Mouse (Mus musculus) right cerebral cortex, adult 2 months (tissue): ENCODE measurements around the gene Ttc1.

Experiments
- DNase-seq, 2 experiments: peaks; one replicate each; pipeline ENCODE4 v3.0.0; 2021 to 2022; ENCODE audit warnings: low spot score in 2 of 2

Gene Ttc1

DNA sequence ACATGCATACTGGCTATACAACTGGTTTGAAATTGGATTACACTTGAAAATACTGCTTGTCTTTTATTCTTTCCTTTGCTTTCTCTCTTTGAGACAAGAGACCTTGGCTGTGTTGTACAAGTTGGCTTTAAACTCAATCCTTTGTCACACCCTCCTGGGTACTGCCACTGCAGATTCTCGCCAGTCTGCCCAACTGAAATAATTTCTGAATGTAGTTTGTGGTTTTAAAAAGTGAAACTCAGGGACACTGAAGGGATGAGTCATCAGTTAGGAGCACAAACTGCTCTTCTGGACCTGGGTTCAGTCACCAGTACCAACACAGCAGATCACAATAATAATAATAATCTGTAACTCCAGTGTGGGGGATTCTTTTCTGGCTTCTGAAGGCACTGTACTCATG is 44.3 kb downstream of the Ttc1 start:
- DNase-seq = no peak

DNA sequence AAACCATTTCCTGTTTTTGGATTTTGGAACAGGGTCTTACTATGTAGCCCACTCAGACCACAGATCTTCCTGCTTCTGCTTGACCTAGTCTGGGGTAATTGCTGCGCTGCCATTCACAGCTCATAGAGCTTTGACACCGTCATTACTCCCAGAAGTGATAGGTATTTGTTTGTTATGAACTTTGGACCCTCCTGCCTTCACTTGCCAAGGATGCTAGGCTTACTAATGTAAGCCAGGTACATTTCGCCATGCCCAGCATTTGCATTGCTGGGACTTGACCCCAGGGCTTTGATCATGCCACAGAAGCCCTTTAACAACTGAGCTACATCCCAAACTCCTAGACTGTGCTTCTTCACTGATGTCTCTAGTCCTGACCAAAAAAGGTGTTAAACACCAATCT is 47.5 kb downstream of the Ttc1 start:
- DNase-seq = no peak

DNA sequence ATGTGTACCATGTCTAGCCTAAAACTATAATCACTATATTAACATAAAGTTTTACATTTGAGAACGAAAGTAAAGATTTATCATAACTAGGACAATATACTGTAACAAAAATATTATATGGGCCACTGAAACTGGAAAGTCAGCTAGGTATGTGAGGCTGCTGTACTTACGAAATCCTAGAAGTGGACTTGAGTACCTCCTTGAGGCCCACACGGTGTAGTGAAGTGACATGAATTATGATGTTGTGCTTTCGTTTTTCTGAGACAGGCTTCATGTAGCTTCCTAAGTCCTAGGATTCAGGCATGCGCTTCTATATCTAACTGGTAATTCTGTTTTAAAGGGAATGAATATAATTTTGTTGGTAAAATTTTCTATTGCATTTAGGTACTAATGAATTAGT is 49.2 kb downstream of the Ttc1 start:
- no peak for DNase-seq

DNA sequence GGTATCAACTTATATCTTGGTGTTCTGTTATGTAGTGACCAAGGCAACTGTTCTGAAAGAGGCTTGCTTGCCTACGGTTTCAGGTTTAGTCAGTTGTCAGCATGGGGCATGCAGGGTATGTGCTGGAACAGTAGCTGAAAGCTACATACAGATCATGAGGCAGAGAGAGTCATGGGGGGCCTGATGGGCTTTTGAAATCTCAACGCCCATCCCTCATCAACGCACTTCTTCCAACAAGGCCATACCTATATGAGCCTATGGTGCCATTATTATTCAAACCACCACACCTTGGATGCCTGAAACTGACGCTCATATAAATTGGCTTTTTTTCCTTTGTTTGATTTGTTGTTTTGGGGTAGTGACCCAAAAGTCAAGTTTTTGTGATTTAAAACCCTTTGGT is 51.2 kb downstream of the Ttc1 start:
- DNase-seq = no peak

DNA sequence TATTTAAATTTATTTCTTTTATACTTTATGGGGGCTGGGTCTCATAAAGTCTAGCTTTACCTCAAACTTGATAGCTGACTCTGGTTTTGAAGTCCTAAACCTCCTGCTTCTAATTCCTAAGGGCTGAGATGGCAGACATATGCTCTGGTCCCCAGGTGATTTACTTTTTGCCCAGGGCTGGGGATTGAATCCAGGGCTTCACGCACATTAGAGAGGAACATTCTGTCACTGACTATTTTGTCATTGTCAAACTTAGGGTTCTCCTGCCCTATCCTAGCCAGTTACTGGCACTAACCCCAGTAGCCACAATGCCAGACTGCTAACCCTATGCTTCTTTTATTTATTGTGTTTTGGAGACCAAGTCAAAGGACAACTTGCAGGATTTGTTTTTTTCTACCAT is 59.0 kb downstream of the Ttc1 start:
- no peak for DNase-seq

DNA sequence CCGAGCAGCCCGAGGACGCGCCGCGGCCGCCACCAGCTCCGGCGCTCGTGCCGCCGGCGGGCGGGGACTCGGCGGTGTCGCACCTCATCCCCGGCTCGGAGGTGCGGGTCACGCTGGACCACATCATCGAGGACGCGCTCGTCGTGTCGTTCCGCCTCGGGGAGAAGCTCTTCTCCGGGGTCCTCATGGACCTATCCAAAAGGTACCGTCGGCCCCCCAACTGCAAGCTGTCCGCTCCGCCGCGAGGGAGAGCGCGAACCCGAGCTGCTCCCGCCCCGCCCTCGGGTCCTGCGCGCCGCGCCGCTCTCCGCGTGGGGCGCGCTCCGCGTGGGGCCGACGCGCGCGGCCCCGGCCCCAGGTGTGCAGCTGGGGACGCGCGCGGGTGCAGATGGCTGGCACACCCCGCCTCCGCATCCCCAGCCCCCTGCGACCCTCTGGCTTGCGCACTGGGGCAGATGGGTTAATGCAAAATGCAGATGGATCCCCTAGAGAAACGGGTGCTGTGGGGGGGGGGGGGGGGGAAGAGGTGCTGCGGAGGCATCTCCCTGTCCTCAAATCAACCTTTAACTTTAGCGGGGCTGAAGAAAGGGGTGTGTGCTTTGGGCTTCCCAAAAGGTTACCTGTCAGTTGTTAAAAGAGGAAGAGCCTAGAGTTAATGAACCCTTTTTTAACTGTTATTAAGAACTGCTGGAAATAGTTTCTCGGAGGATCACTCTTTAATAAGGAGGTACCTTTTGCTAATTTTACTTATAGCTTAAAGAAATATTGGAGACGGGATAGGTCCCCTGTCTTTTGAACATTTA is 65.2 kb downstream of the Ttc1 start:
- peak; percentile 55 to 59 for DNase-seq

DNA sequence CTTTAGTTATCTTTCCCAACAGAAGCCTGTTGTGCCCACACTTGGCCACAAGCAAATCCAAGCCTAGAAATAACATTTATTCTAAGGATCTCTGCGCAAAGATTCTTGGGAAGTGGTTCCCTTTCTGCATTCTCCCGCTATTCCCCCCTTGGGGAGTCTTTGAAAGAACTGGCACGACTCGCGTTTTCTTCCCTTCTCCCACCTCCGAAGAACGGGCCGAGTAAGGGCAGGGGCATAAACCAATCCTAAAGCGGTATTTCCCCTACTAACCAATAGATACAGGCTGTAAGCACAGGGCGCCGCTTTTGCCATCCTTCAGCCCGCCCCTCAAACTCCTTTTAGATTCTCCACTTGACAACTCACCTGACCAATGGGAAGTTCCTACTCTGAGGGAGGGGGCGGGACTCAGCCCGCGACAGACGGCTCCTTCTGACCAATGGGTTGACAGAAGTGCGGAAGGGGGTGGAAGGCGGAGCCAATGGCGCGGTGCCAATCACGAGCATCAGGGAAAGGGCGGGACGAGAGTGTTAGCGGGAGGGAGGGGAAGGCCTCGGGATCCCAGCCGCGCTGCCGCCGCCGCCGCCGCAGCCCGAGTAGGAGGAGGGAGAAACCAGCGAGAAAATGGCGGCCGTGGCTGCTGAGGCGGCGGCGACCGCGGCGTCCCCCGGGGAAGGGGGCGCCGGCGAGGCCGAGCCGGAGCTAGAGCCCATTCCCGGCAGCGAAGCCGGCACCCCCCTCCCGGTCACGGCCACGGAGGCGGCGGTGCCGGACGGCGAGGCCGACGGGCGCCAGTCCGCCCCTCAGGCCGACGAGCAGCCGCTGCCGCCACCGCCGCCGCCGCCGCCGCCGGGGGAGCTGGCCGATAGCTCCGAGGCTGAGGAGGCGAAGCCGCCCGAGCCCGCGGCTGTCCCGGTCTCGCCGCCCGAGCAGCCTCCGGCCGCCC is 66.1 kb downstream of the Ttc1 start, which contains the start of gene Pwwp2a:
Gene Pwwp2a (plus strand): TSS at position 527 of the 943 bp plus-strand sequence.
- peak; percentile 98 to 99 for DNase-seq
